Mouse (Mus musculus) liver, adult 2 months (tissue): ENCODE data around the gene Clnk. TPM values are rescaled to one million over a fixed set of nuclear protein-coding genes. Genes with fewer than 3 reads are reported as not detected.

Experiments used
- DNase-seq: peaks from one replicate; pipeline ENCODE4 v3.0.0-alpha.2; 2011; ENCODE audit warnings: low read depth, low spot score; ENCODE audit errors: extremely low read depth
- H3K27ac ChIP-seq: fragments of 200-500 bp; replicated peaks from 2 replicates; pipeline ENCODE4 v1.5.1; 2012; ENCODE audit warnings: low read depth, mild to moderate bottlenecking, control low read depth, inconsistent platforms, low read length; ENCODE audit not compliant: insufficient read depth
- H3K27me3 ChIP-seq: fragments of 200-500 bp; 2 replicates; pipeline ENCODE4 v1.6.1; 2012; ENCODE audit warnings: mild to moderate bottlenecking, moderate library complexity, low read length, inconsistent platforms; ENCODE audit not compliant: control insufficient read depth, insufficient read depth
- H3K36me3 ChIP-seq: fragments of 200-500 bp; 2 replicates; pipeline ENCODE4 v1.6.1; 2012; ENCODE audit warnings: low read length, inconsistent platforms; ENCODE audit not compliant: control insufficient read depth, insufficient read depth
- H3K4me1 ChIP-seq: fragments of 200-500 bp; 2 replicates; pipeline ENCODE4 v1.6.1; 2011; ENCODE audit warnings: low read length; ENCODE audit not compliant: control insufficient read depth, insufficient read depth
- H3K4me3 ChIP-seq: fragments of 200-500 bp; 2 replicates; pipeline ENCODE4 v1.5.1; 2011; ENCODE audit warnings: low read depth, mild to moderate bottlenecking, control low read depth, low read length, moderate library complexity; ENCODE audit not compliant: insufficient read depth
- H3K79me2 ChIP-seq: fragments of 200-500 bp; 2 replicates; pipeline ENCODE4 v1.6.1; 2012; ENCODE audit warnings: inconsistent platforms, mild to moderate bottlenecking, low read length, moderate library complexity; ENCODE audit not compliant: control insufficient read depth, insufficient read depth
- H3K9ac ChIP-seq: fragments of 200-500 bp; 2 replicates; pipeline ENCODE4 v1.6.1; 2012; ENCODE audit warnings: low read depth, mild to moderate bottlenecking, control low read depth, inconsistent platforms, low read length
- CTCF ChIP-seq: fragments of 200-500 bp; IDR thresholded peaks from 2 replicates; pipeline ENCODE4 v1.5.1; 2011; ENCODE audit warnings: low read depth, low read length, control low read depth
- POLR2A ChIP-seq: fragments of 200-500 bp; IDR thresholded peaks from 2 replicates; pipeline ENCODE4 v1.6.1; 2011; ENCODE audit warnings: low read length, control low read depth; ENCODE audit not compliant: insufficient read depth; ENCODE audit errors: extremely low read depth
- WGBS: fragments of 180-500 bp; shearing (Covaris S2); methylation state at CpG from one replicate; pipeline ENCODE4 v1.1.7; 2018; 5-methylcytosine and 5-hydroxymethylcytosine counted together
- polyA plus RNA-seq: library from polyadenylated mRNA; depleted of rRNA; stranded (reverse); fragments of >200 nt; gene quantifications from 2 replicates; pipeline ENCODE4 v1.2.3, GENCODE M21; 2012
- total RNA-seq: library from RNA; depleted of rRNA; stranded (reverse); fragments of >200 nt; gene quantifications from 2 replicates; pipeline ENCODE4 v1.2.3, GENCODE M21; 2014

Clnk gene
- total and polyA plus RNA-seq, 2 experiments, result not detected

GRCm38 (mm10) chr5:38780045-38780444 is 96.6 kb downstream of the Clnk start:
- Histone ChIP-seq H3K4me3 (no peak overlapping the region), H3K9ac (no peak overlapping the region), H3K4me1 (no peaks in the 10 kb centered on the region), H3K27ac (no peak overlapping the region), H3K36me3 (no peaks in the 10 kb centered on the region), H3K27me3 (no peaks in the 10 kb centered on the region), H3K79me2 (no peaks in the 10 kb centered on the region)
- 73% methylated on average over 3 of the region's 3 CpGs for WGBS
- TF ChIP-seq CTCF (no peak), POLR2A (no peak)
- DNase-seq, result no peak

- no peaks in the 10 kb centered on the region for H3K4me1 ChIP-seq
- no peak overlapping the region for H3K4me3 ChIP-seq
- H3K36me3 ChIP-seq, result no peaks in the 10 kb centered on the region
- H3K79me2 ChIP-seq, result no peaks in the 10 kb centered on the region
- no peak overlapping the region for H3K9ac ChIP-seq
- no peak for DNase-seq
- no peaks in the 10 kb centered on the region for H3K27me3 ChIP-seq
- WGBS, result 67% methylated on average over 10 of the region's 10 CpGs
- no peak overlapping the region for H3K27ac ChIP-seq
- TF ChIP-seq POLR2A (no peak), CTCF (no peak)
These were observed 101.1 kb downstream of the Clnk start for GRCm38 (mm10) chr5:38775500-38775899.

- Histone ChIP-seq H3K79me2 (no peaks in the 10 kb centered on the region), H3K9ac (no peak overlapping the region), H3K27ac (no peak overlapping the region), H3K27me3 (no peaks in the 10 kb centered on the region), H3K4me1 (no peaks in the 10 kb centered on the region), H3K36me3 (no peaks in the 10 kb centered on the region), H3K4me3 (no peak overlapping the region)
- no peak for TF ChIP-seq POLR2A
- peak; percentile 80 for TF ChIP-seq CTCF
- DNase-seq, result no peak
- 15% methylated on average over 3 of the region's 3 CpGs for WGBS
These were observed 121.7 kb downstream of the Clnk start for GRCm38 (mm10) chr5:38754950-38755349.

GRCm38 (mm10) chr5:38752749-38753148 is 123.9 kb downstream of the Clnk start:
- H3K27ac ChIP-seq, result no peak overlapping the region
- no peak overlapping the region for H3K9ac ChIP-seq
- H3K36me3 ChIP-seq, result no peaks in the 10 kb centered on the region
- WGBS, result 18% methylated on average over 4 of the region's 4 CpGs
- no peak overlapping the region for H3K4me3 ChIP-seq
- H3K4me1 ChIP-seq, result no peaks in the 10 kb centered on the region
- H3K79me2 ChIP-seq, result no peaks in the 10 kb centered on the region
- DNase-seq, result no peak
- H3K27me3 ChIP-seq, result no peaks in the 10 kb centered on the region
- no peak for TF ChIP-seq POLR2A

- Histone ChIP-seq H3K27me3 (no peaks in the 10 kb centered on the region), H3K36me3 (no peaks in the 10 kb centered on the region), H3K27ac (no peak overlapping the region), H3K9ac (no peak overlapping the region), H3K4me3 (no peak overlapping the region), H3K4me1 (no peaks in the 10 kb centered on the region), H3K79me2 (no peaks in the 10 kb centered on the region)
- DNase-seq, result no peak
- 67% methylated on average over 11 of the region's 11 CpGs for WGBS
- no peak for TF ChIP-seq POLR2A
- no peak for TF ChIP-seq CTCF
These were observed 167.6 kb downstream of the Clnk start for GRCm38 (mm10) chr5:38708940-38709581.

- no peaks in the 10 kb centered on the region for H3K27me3 ChIP-seq
- TF ChIP-seq POLR2A (no peak), CTCF (no peak)
- H3K27ac ChIP-seq, result no peak overlapping the region
- no peaks in the 10 kb centered on the region for H3K36me3 ChIP-seq
- no peak for DNase-seq
- H3K79me2 ChIP-seq, result no peaks in the 10 kb centered on the region
- H3K4me1 ChIP-seq, result no peaks in the 10 kb centered on the region
- no peak overlapping the region for H3K9ac ChIP-seq
- 75% methylated on average over 7 of the region's 7 CpGs for WGBS
- no peak overlapping the region for H3K4me3 ChIP-seq
These were observed 169.1 kb downstream of the Clnk start for GRCm38 (mm10) chr5:38707364-38708075.
